Comparison of ENCODE assay signal across 9 mouse cellular contexts in the genomic region with DNA sequence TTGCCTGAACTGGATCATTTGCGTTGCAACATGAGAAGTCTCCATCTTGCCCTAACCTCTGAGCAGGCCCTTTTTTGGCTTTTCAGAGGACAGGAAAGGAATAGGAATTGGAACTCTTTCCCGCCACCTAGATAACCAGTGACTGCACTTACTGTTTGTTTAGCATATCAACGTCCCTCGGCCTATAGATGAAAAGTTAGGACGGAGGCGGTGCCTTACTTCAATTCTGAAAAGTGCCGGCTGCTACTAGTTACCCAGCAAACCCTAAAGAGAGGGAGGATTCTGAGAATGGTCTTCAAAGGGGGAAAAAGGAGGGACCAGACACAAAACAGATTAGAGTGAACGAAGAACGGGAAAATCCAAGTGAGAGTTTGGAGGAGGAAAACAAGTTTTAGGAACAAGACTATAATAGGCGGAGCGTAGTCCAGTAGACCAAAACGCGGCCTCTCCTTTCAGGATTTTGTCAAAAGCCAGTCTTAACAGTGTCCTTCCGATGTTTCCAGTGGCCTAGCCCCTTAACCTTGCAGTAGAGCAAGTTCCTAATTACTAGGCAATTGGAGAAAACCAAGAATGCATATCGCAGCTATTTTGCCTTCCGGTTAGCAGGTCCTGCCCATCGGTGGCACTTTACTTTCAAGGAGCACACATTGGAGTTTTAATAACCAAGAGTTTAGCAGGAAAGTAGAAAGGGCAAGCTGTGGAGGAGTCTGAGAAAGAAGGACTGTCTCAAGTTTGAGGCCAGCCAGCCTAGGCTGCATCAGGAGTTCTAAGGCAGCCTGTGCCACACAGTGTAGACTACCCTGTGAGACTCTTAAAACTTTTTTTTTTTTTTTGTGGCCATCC. TPM values are rescaled to one million over a fixed set of nuclear protein-coding genes. Genes with fewer than 3 reads are reported as not detected.
DNase-seq lines count a peak whose midpoint lies in the region; ATAC-seq lines count a peak whose summit lies in the region.
"Had no signal": no experiment of that assay in that cellular context is flagged by ENCODE, and none has a peak within 500 bp of the region (broad histone marks: within the 10 kb centered on the region; RNA-seq: fewer than 3 reads in every experiment).

No protein-coding gene starts in this region.

- H3K27ac ChIP-seq in forebrain, embryonic 12.5 days = peak overlapping the region; percentile 97
- peak overlapping the region; percentile 75 for H3K27ac ChIP-seq in liver, embryonic 12.5 days

- ATAC-seq in erythroblast, adult 5-6 weeks (replicated peaks; ENCODE audit: low FRiP score, poor library complexity, severe bottlenecking) = no peak
- no peak for ATAC-seq in forebrain, embryonic 12.5 days (ENCODE audit: low FRiP score)
- no peak for ATAC-seq in liver, embryonic 12.5 days

- peak overlapping the region; percentile 67 for H3K9ac ChIP-seq in forebrain, embryonic 12.5 days
- H3K9ac ChIP-seq in liver, embryonic 12.5 days = peak overlapping the region; percentile 64

- H3K27me3 ChIP-seq in erythroblast, embryonic 14.5 days (ENCODE audit: control insufficient read depth) = peaks cover 24% of the 10 kb centered on the region
- H3K27me3 ChIP-seq in forebrain, embryonic 12.5 days = no peaks in the 10 kb centered on the region
- H3K27me3 ChIP-seq in liver, embryonic 12.5 days (replicated peaks) = peaks cover 10% of the 10 kb centered on the region; the same call in 1 of the 2 replicates

- H3K9me3 ChIP-seq in erythroblast, embryonic 14.5 days (ENCODE audit: control insufficient read depth, low read length) = no peaks in the 10 kb centered on the region
- no peaks in the 10 kb centered on the region for H3K9me3 ChIP-seq in forebrain, embryonic 12.5 days
- no peaks in the 10 kb centered on the region for H3K9me3 ChIP-seq in liver, embryonic 12.5 days (replicated peaks)

- no peaks in the 10 kb centered on the region for H3K36me3 ChIP-seq in erythroblast, embryonic 14.5 days (ENCODE audit: control insufficient read depth)
- no peaks in the 10 kb centered on the region for H3K36me3 ChIP-seq in forebrain, embryonic 12.5 days (replicated peaks)
- H3K36me3 ChIP-seq in liver, embryonic 12.5 days = no peaks in the 10 kb centered on the region

- H3K4me3 ChIP-seq in erythroblast, embryonic 14.5 days (replicated peaks) = peak overlapping the region; percentile 69
- H3K4me3 ChIP-seq in forebrain, embryonic 12.5 days (replicated peaks) = peak overlapping the region; percentile 85
- peak overlapping the region; percentile 83 for H3K4me3 ChIP-seq in liver, embryonic 12.5 days

- DNase-seq in 416B (ENCODE audit: low read depth) = peak; percentile 19
- DNase-seq in Muller cell, postnatal 12 days (ENCODE audit: inconsistent ontology term) = no peak
- DNase-seq in frontal cortex, postnatal 25 days (ENCODE audit: low spot score in 2 of 2) = no peak
- no peak for DNase-seq in left cerebral cortex, postnatal 36 days (ENCODE audit: low spot score in 2 of 2)

- peaks cover 28% of the 10 kb centered on the region for H3K4me1 ChIP-seq in erythroblast, embryonic 14.5 days (ENCODE audit: control insufficient read depth)
- H3K4me1 ChIP-seq in forebrain, embryonic 12.5 days = peaks cover 28% of the 10 kb centered on the region
- H3K4me1 ChIP-seq in liver, embryonic 12.5 days = peaks cover 64% of the 10 kb centered on the region

- intact Hi-C loops in left cerebral cortex, postnatal 36 days (cut with DNase I) = no loop called here

- 18% methylated on average over 17 of the region's 17 CpGs for WGBS in forebrain, embryonic 12.5 days
- 34% methylated on average over 17 of the region's 17 CpGs for WGBS in liver, embryonic 12.5 days (ENCODE audit: insufficient replicate concordance)

- peak overlapping the region; percentile 69 for H3K4me2 ChIP-seq in forebrain, embryonic 12.5 days
- peak overlapping the region; percentile 100 for H3K4me2 ChIP-seq in liver, embryonic 12.5 days

RNA-seq across cellular contexts. Expression of a gene that starts 0.9 kb away (rescaled TPM):
- polyA plus RNA-seq in erythroblast, embryonic 14.5 days (2012) = 0.05 TPM in 1 of 2 replicates, not detected in the other
- total RNA-seq in erythroblast, adult 5-6 weeks (2015; ENCODE audit: low replicate concordance) = 0.19 and 7.5 TPM in 2 replicates
- total RNA-seq in erythroblast, adult 5-6 weeks (2017; ENCODE audit: low replicate concordance) = 0.51 and 2.0 TPM in 2 replicates
- 125 and 126 TPM in 2 replicates for polyA plus RNA-seq in forebrain, embryonic 12.5 days (2016; fragmentation: Nextera tagmentation; extraction: Ambion mirVana)
- 49.3 and 50.3 TPM in 2 replicates for polyA plus RNA-seq in liver, embryonic 12.5 days (2016; fragmentation: Nextera tagmentation; extraction: Ambion mirVana)
- 10 to 100 TPM; 30.0 to 31.6 TPM for total RNA-seq in left cerebral cortex, postnatal 36 days (2021)
- total RNA-seq: neutrophil, adult 5-6 weeks had no signal

Comparison
In these comparisons a context has a peak if more than half of its experiments do, and no peak if none do; other contexts are left out.
1. RNA of a gene that starts 0.9 kb away (polyA plus RNA-seq): 125 to 126 TPM in forebrain, embryonic 12.5 days and 49.3 to 50.3 TPM in liver, embryonic 12.5 days; 0.05 TPM in erythroblast, embryonic 14.5 days; every median in the first group is over 10 times any median in the second.
2. Peak in every context shown above with its lines, with median percentiles within 50 percentile points of each other: H3K4me3 ChIP-seq.